Mouse (Mus musculus) stomach, embryonic 16.5 days (tissue): ENCODE results near the gene Ank3. TPM values are rescaled to one million over a fixed set of nuclear protein-coding genes. Genes with fewer than 3 reads are reported as not detected.
A peak's percentile ranks its signal among the peaks of the same experiment; 100 is the strongest.

Experiments used
- ATAC-seq: fragments of 200-750 bp; cut with Nextera tagmentation; 2 replicates; pipeline ENCODE4 v1.8.0; 2017; ENCODE audit warnings: moderate number of reproducible peaks, moderate TSS enrichment; ENCODE audit not compliant: insufficient read depth, low FRiP score
- H3K27ac ChIP-seq: fragments of 300-500 bp; sonication (generic); 2 replicates; pipeline ENCODE4 v1.5.1; 2014; ENCODE audit warnings: low read length
- H3K27me3 ChIP-seq: fragments of 300-500 bp; sonication (generic); 2 replicates; pipeline ENCODE4 v1.6.1; 2014; ENCODE audit warnings: low read length, control low read depth, mixed read lengths; ENCODE audit not compliant: control insufficient read depth, insufficient read depth
- H3K36me3 ChIP-seq: fragments of 300-500 bp; sonication (generic); 2 replicates; pipeline ENCODE4 v1.6.1; 2014; ENCODE audit warnings: low read length; ENCODE audit not compliant: control insufficient read depth, insufficient read depth
- H3K4me1 ChIP-seq: fragments of 300-500 bp; sonication (generic); 2 replicates; pipeline ENCODE4 v1.6.1; 2014; ENCODE audit warnings: low read length, control low read depth, mixed read lengths; ENCODE audit not compliant: control insufficient read depth, insufficient read depth
- H3K4me2 ChIP-seq: fragments of 300-500 bp; sonication (generic); 2 replicates; pipeline ENCODE4 v1.6.1; 2014; ENCODE audit warnings: low read depth, low read length, mixed read lengths
- H3K4me3 ChIP-seq: fragments of 300-500 bp; sonication (generic); replicated peaks from 2 replicates; pipeline ENCODE4 v1.5.1; 2014; ENCODE audit warnings: mild to moderate bottlenecking, low read length
- H3K9ac ChIP-seq: fragments of 300-500 bp; sonication (generic); 2 replicates; pipeline ENCODE4 v1.6.1; 2014; ENCODE audit warnings: low read length
- H3K9me3 ChIP-seq: fragments of 300-500 bp; sonication (generic); replicated peaks from 2 replicates; pipeline ENCODE4 v1.6.1; 2016; ENCODE audit warnings: low read length, control low read depth; ENCODE audit not compliant: control insufficient read depth
- WGBS: fragments of 180-500 bp; shearing (Covaris S2); extraction: QIAGEN DNeasy Blood & Tissue Kit; methylation state at CpG from one replicate; pipeline ENCODE4 v1.1.7; 2014; 5-methylcytosine and 5-hydroxymethylcytosine counted together
- polyA plus RNA-seq: library from polyadenylated mRNA; unstranded; fragments of >200 nt; fragmentation: Nextera tagmentation; extraction: Ambion mirVana; gene quantifications from 2 replicates; pipeline ENCODE4 v1.2.1, GENCODE M21; 2015

Gene Ank3
- polyA plus RNA-seq, 1 experiment from 2014 or later, result 37.7 TPM

DNA sequence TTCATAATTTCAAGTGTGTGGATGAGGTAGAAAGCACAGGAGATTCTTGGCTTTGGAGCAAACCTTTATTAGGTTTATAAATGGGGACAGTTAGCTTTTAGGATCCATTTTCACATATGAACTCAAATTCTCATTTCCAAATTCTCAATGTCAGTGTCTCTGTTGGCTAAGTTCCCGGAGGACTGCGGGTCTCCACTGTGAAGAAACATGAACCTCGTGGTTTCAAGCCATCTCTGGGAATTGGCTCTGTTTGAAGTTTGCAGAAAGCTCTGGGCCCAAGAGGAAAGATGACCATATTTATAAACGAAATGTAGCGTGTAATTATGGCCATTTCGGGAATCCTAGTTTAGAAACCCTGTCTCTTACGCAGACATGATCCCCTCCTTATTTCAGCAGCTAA, 32.5 kb downstream of the Ank3 start:
- Histone ChIP-seq H3K27ac (no peak overlapping the region), H3K36me3 (no peaks in the 10 kb centered on the region), H3K9me3 (no peaks in the 10 kb centered on the region), H3K4me3 (no peak overlapping the region), H3K27me3 (no peaks in the 10 kb centered on the region), H3K4me2 (no peak overlapping the region), H3K9ac (no peak overlapping the region), H3K4me1 (no peaks in the 10 kb centered on the region)
- ATAC-seq, result no peak
- 68% methylated on average over 7 of the region's 7 CpGs for WGBS

DNA sequence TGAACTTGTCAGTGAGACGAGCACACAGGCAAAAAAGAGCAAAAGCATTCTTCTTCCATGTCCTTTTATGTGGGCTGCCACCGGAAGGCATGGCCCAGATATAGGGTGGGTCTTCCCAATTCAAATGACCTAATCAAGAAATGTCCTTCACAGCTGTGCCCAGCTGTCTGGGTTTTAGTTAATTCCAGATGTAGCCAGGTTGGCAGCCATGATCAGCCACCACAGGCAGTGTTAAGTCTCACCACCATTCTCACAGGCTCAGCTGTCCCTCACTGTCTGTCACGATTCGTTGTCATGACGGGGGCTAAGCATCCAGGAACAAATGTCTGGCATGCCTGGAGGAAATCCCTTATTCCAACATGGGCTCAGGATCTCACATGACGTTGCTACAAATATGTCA, 36.6 kb downstream of the Ank3 start:
- no peaks in the 10 kb centered on the region for H3K36me3 ChIP-seq
- H3K9me3 ChIP-seq, result no peaks in the 10 kb centered on the region
- H3K9ac ChIP-seq, result no peak overlapping the region
- no peak overlapping the region for H3K27ac ChIP-seq
- ATAC-seq, result no peak
- 71% methylated on average over 6 of the region's 6 CpGs for WGBS
- no peaks in the 10 kb centered on the region for H3K4me1 ChIP-seq
- no peaks in the 10 kb centered on the region for H3K27me3 ChIP-seq
- no peak overlapping the region for H3K4me3 ChIP-seq
- no peak overlapping the region for H3K4me2 ChIP-seq

DNA sequence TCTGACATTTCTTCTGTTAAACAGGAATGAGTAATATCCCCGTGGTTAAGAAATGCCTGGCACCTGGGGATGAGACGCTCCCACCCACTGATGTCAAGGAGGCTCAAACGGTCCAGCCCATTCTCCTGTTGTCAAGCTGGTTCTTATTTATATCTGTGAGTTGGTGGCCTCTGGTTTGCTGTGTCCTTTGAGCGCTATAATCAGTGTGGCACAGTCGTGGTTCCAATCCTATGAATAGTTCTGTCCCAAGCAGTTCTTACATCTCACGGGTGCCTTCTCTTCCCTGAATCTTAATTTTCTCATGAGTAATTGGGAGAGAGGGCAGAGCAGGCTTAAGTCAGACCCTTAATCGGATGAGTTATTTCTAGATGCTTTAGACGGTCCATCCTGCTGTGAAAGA, 40.9 kb downstream of the Ank3 start:
- Histone ChIP-seq H3K36me3 (no peaks in the 10 kb centered on the region), H3K4me2 (no peak overlapping the region), H3K27ac (no peak overlapping the region), H3K9me3 (no peaks in the 10 kb centered on the region), H3K9ac (no peak overlapping the region), H3K4me3 (no peak overlapping the region), H3K27me3 (no peaks in the 10 kb centered on the region), H3K4me1 (no peaks in the 10 kb centered on the region)
- 73% methylated on average over 8 of the region's 8 CpGs for WGBS
- ATAC-seq, result no peak

DNA sequence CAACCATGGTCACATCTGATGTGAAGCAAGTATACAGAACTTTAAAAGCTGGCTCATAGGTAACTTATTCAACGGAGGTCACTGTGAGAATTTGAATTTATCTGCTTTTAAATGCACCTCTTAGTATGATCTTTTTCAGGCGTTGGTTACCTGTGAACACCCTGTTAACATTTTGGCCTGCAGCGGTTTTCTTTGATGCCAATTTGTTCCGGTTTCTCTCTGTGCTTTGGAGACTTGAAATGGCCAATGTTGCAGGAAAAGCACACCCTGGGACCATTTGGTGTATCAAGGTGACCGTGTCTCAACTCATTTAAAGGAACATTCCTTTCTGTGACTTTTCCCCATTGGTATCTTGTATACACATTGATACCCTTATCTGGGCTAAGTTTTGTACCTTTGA, 46.0 kb downstream of the Ank3 start:
- 0 out of 2 replicates have a peak overlapping the region, but pooled peaks have one; percentile 1 for H3K27ac ChIP-seq
- ATAC-seq, result no peak
- H3K9me3 ChIP-seq, result no peaks in the 10 kb centered on the region
- H3K9ac ChIP-seq, result no peak overlapping the region
- WGBS, result 66% methylated on average over 5 of the region's 5 CpGs
- no peak overlapping the region for H3K4me2 ChIP-seq
- H3K27me3 ChIP-seq, result no peaks in the 10 kb centered on the region
- no peaks in the 10 kb centered on the region for H3K4me1 ChIP-seq
- H3K36me3 ChIP-seq, result no peaks in the 10 kb centered on the region
- no peak overlapping the region for H3K4me3 ChIP-seq

DNA sequence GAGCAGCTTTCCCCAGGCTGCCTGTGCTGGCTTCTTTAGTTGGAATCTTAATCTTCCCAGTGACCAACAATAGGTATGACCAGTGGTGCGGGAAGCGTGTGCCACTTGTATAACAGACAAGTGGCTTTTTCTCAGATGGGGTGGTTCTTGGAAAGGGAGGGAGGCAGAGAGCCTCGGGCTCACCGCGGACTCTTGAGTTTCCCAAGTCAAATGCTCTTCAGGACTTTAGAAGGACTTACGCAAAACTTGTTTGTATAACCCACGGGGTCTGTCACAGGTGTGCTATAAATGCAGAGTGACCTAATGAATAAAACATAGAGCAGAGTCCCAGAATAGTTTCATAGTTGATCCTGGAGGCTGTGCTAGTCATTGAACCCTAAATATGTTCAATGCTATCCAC, 47.4 kb downstream of the Ank3 start:
- Histone ChIP-seq H3K4me3 (no peak overlapping the region), H3K27me3 (no peaks in the 10 kb centered on the region), H3K36me3 (no peaks in the 10 kb centered on the region), H3K27ac (no peak overlapping the region), H3K9ac (no peak overlapping the region), H3K4me1 (no peaks in the 10 kb centered on the region), H3K4me2 (no peak overlapping the region), H3K9me3 (no peaks in the 10 kb centered on the region)
- WGBS, result 73% methylated on average over 7 of the region's 7 CpGs
- ATAC-seq, result no peak

DNA sequence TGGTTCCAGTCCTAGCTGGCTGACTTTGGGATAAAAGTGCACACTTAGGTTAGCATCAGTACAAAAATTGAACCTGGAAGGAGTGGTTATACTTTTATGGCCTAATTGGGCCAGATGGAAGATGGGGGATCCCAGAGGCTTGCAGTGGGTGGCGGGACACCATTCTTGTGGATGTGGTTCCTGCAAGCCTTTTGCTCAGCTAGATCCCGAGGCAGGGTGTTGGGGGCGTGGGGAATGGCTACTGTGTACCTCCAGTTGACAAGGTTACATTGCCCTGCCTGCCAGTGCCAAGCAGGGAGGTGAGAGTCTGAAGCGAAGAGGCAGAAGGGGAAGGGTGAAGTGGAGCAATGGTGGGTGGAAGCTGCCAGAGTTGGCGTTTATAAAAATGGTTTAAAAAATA, 48.0 kb downstream of the Ank3 start:
- no peak overlapping the region for H3K4me2 ChIP-seq
- no peak overlapping the region for H3K27ac ChIP-seq
- H3K9ac ChIP-seq, result no peak overlapping the region
- H3K27me3 ChIP-seq, result no peaks in the 10 kb centered on the region
- H3K4me3 ChIP-seq, result no peak overlapping the region
- no peak for ATAC-seq
- H3K9me3 ChIP-seq, result no peaks in the 10 kb centered on the region
- no peaks in the 10 kb centered on the region for H3K4me1 ChIP-seq
- H3K36me3 ChIP-seq, result no peaks in the 10 kb centered on the region
- WGBS, result 79% methylated on average over 5 of the region's 5 CpGs

DNA sequence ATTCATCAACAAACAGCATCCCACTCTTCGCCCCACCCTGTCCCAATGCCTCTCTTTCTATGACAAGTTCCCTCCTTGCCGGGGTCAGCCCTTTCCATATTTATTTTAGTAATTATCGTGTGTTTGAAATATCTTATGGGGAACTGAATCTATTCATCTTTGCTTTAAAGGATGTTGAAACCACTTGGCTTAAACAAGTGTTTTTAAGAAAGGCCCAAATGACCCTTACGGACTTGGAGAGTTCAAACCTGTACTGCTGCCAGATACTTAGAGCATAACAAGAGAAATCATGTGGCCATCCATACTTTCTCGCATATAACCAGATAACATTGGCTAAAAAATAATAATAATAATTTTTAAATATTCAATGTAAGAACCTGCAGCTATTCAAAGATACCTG, 48.7 kb downstream of the Ank3 start:
- no peak overlapping the region for H3K4me3 ChIP-seq
- H3K9me3 ChIP-seq, result no peaks in the 10 kb centered on the region
- H3K9ac ChIP-seq, result no peak overlapping the region
- no peaks in the 10 kb centered on the region for H3K4me1 ChIP-seq
- no peaks in the 10 kb centered on the region for H3K27me3 ChIP-seq
- no peaks in the 10 kb centered on the region for H3K36me3 ChIP-seq
- no peak overlapping the region for H3K27ac ChIP-seq
- ATAC-seq, result no peak
- 64% methylated on average over 5 of the region's 5 CpGs for WGBS
- no peak overlapping the region for H3K4me2 ChIP-seq

DNA sequence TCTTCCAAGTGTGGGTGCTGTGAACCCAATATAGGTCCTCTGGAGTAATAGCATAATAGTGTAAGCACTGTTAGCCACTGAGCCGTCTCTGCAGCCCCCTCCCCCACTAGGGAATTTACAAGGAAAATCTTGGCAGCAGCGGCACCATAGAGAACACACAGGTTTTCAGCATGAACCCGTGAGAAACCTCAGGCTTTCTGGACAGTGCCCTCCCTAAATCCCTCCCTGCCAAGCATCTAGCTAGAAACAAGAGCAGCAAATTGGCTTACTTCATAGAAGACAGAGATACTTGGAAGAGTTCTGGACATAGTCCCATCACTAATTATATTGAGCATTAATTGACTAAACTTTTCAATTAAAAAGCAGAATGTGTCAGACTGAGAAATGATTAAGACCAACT, 49.6 kb downstream of the Ank3 start:
- Histone ChIP-seq H3K9ac (no peak overlapping the region), H3K4me1 (no peaks in the 10 kb centered on the region), H3K27me3 (no peaks in the 10 kb centered on the region), H3K36me3 (no peaks in the 10 kb centered on the region), H3K27ac (no peak overlapping the region), H3K4me3 (no peak overlapping the region), H3K9me3 (no peaks in the 10 kb centered on the region), H3K4me2 (no peak overlapping the region)
- no peak for ATAC-seq
- 81% methylated on average over 3 of the region's 3 CpGs for WGBS

DNA sequence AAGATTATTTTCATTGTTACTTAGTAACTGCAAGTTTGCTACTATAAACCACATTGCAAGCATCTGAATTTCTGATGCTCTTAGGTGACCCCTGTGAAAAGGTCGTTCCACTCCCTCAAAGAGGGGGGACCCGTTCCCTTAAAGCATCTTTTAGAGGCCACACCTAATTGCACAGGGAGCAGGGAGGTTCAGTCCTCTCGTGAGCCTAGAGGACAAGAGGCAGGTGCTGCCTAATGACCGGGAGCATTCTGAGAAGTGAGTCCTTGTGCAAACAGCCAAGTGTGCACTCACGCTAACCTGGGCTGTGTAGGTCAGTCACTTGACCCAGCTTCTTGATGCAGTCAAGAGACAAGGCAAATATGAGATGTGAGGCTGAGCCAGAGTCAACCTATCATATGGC, 52.4 kb downstream of the Ank3 start:
- H3K4me1 ChIP-seq, result no peaks in the 10 kb centered on the region

More for the DNA sequence above, 52.4 kb downstream of the Ank3 start:
- ATAC-seq, result no peak
- Histone ChIP-seq H3K27me3 (no peaks in the 10 kb centered on the region), H3K9ac (no peak overlapping the region), H3K9me3 (no peaks in the 10 kb centered on the region), H3K27ac (no peak overlapping the region), H3K4me2 (no peak overlapping the region), H3K4me3 (no peak overlapping the region), H3K36me3 (no peaks in the 10 kb centered on the region)
- 44% methylated on average over 5 of the region's 5 CpGs for WGBS
